Mouse (Mus musculus): ENCODE results near the gene C2cd3.

DNA sequence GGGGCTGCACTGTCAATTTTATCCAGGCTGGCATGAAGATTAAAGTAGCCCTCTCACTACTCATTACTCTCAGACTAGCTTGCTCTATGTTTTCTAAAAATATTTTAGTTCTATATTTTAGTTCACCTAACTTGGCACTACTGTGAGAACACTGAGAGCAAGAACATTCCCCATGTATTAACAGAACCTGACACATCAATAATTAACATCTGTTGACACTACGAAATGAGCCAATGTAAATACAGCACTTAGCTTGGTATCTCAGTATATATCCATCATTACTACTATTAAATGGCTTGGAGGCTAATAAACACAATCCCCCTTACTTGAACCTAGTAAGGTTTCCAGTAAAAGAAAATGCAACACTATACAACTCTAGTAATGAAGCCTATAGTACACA lies 15.3 kb upstream of the C2cd3 start:
- no peak for TF ChIP-seq CTCF (IDR thresholded peaks at IDR 0.05; ENCODE audit: control insufficient read depth, insufficient read depth, insufficient replicate concordance, low read depth, low read length)
- TF ChIP-seq POLR2A (IDR thresholded peaks at IDR 0.05; ENCODE audit: control insufficient read depth, low read depth, low read length) = no peak
